Mouse (Mus musculus) embryo, embryonic 11.5 days (tissue): Measurements from ENCODE around the gene Sec31b.

Experiments
- DNase-seq: peaks from one replicate; pipeline ENCODE4 v3.0.0-alpha.2; 2012; ENCODE audit warnings: low read depth, low spot score

Gene Sec31b

GRCm38 (mm10) chr19:44535376-44535775 lies 10.3 kb downstream of the Sec31b start:
- no peak for DNase-seq

GRCm38 (mm10) chr19:44530018-44530417 lies 15.6 kb downstream of the Sec31b start:
- no peak for DNase-seq

GRCm38 (mm10) chr19:44525551-44526205 lies 20.0 kb downstream of the Sec31b start:
- no peak for DNase-seq

- no peak for DNase-seq
Measured at GRCm38 (mm10) chr19:44519152-44519551, 26.5 kb downstream of the Sec31b start.

GRCm38 (mm10) chr19:44517996-44518768 lies 27.5 kb downstream of the Sec31b start:
- no peak for DNase-seq

- DNase-seq = no peak
Measured at GRCm38 (mm10) chr19:44515769-44516168, 29.9 kb downstream of the Sec31b start.

- DNase-seq = no peak
Measured at GRCm38 (mm10) chr19:44514521-44515451, 30.9 kb downstream of the Sec31b start.

- no peak for DNase-seq
Measured at GRCm38 (mm10) chr19:44513921-44514482, 31.7 kb downstream of the Sec31b start.

- no peak for DNase-seq
Measured at GRCm38 (mm10) chr19:44513054-44513833, 32.4 kb downstream of the Sec31b start.

- DNase-seq = no peak
Measured at GRCm38 (mm10) chr19:44512601-44513000, 33.1 kb downstream of the Sec31b start.

GRCm38 (mm10) chr19:44511451-44512231 lies 34.0 kb downstream of the Sec31b start:
- DNase-seq = no peak

- DNase-seq = no peak
Measured at GRCm38 (mm10) chr19:44510534-44511175, 35.0 kb downstream of the Sec31b start.

- no peak for DNase-seq
Measured at GRCm38 (mm10) chr19:44502741-44503140, 42.9 kb downstream of the Sec31b start.

- no peak for DNase-seq
Measured at GRCm38 (mm10) chr19:44501925-44502324, 43.7 kb downstream of the Sec31b start.

- no peak for DNase-seq
Measured at GRCm38 (mm10) chr19:44500240-44500639, 45.4 kb downstream of the Sec31b start.

GRCm38 (mm10) chr19:44498936-44499335 lies 46.7 kb downstream of the Sec31b start:
- no peak for DNase-seq

GRCm38 (mm10) chr19:44496941-44497340 lies 48.7 kb downstream of the Sec31b start:
- DNase-seq = no peak

- no peak for DNase-seq
Measured at GRCm38 (mm10) chr19:44496511-44496910, 49.2 kb downstream of the Sec31b start.

GRCm38 (mm10) chr19:44493128-44493527 lies 52.5 kb downstream of the Sec31b start, which contains the start of gene Wnt8b:
Gene Wnt8b, plus strand, starts transcription at chr19:44493472.
- DNase-seq = no peak
